Mouse (Mus musculus) stomach, embryonic 14.5 days (tissue): Measurements from ENCODE around the gene Tmem260. TPM values are rescaled to one million over a fixed set of nuclear protein-coding genes. Genes with fewer than 3 reads are reported as not detected.

Experiments
- ATAC-seq: fragments of 200-750 bp; cut with Nextera tagmentation; 2 replicates; pipeline ENCODE4 v1.8.0; 2017; ENCODE audit warnings: low read depth, moderate TSS enrichment; ENCODE audit not compliant: insufficient number of reproducible peaks, insufficient read depth, low FRiP score
- H3K27ac ChIP-seq: fragments of 300-500 bp; sonication (generic); 2 replicates; pipeline ENCODE4 v1.5.1; 2014; ENCODE audit warnings: mild to moderate bottlenecking, low read length, moderate library complexity, mixed read lengths
- H3K27me3 ChIP-seq: fragments of 300-500 bp; sonication (generic); 2 replicates; pipeline ENCODE4 v1.6.1; 2014; ENCODE audit warnings: low read length, control low read depth, mixed read lengths; ENCODE audit not compliant: control insufficient read depth, insufficient read depth
- H3K36me3 ChIP-seq: fragments of 300-500 bp; sonication (generic); 2 replicates; pipeline ENCODE4 v1.6.1; 2014; ENCODE audit warnings: mild to moderate bottlenecking, control low read depth, low read length, moderate library complexity, mixed read lengths; ENCODE audit not compliant: control insufficient read depth, insufficient read depth
- H3K4me1 ChIP-seq: fragments of 300-500 bp; sonication (generic); 2 replicates; pipeline ENCODE4 v1.6.1; 2014; ENCODE audit warnings: low read length, control low read depth, mixed read lengths; ENCODE audit not compliant: control insufficient read depth, insufficient read depth
- H3K4me2 ChIP-seq: fragments of 300-500 bp; sonication (generic); replicated peaks from 2 replicates; pipeline ENCODE4 v1.6.1; 2014; ENCODE audit warnings: low read depth, low read length, control low read depth
- H3K4me3 ChIP-seq: fragments of 300-500 bp; sonication (generic); 2 replicates; pipeline ENCODE4 v1.5.1; 2014; ENCODE audit warnings: low read depth, low read length, control low read depth
- H3K9ac ChIP-seq: fragments of 300-500 bp; sonication (generic); replicated peaks from 2 replicates; pipeline ENCODE4 v1.6.1; 2014; ENCODE audit warnings: low read depth, mild to moderate bottlenecking, control low read depth, low read length, moderate library complexity, mixed read lengths
- H3K9me3 ChIP-seq: fragments of 300-500 bp; sonication (generic); 2 replicates; pipeline ENCODE4 v1.6.1; 2016; ENCODE audit warnings: low read depth, low read length, control low read depth; ENCODE audit not compliant: control insufficient read depth
- WGBS: fragments of 180-500 bp; shearing (Covaris S2); extraction: QIAGEN DNeasy Blood & Tissue Kit; methylation state at CpG from one replicate; pipeline ENCODE4 v1.1.7; 2014; 5-methylcytosine and 5-hydroxymethylcytosine counted together
- polyA plus RNA-seq: library from polyadenylated mRNA; unstranded; fragments of >200 nt; fragmentation: Nextera tagmentation; extraction: Ambion mirVana; gene quantifications from 2 replicates; pipeline ENCODE4 v1.2.1, GENCODE M21; 2014

The Tmem260 gene
- polyA plus RNA-seq, 1 experiment from 2014 or later: 27.1 TPM

DNA sequence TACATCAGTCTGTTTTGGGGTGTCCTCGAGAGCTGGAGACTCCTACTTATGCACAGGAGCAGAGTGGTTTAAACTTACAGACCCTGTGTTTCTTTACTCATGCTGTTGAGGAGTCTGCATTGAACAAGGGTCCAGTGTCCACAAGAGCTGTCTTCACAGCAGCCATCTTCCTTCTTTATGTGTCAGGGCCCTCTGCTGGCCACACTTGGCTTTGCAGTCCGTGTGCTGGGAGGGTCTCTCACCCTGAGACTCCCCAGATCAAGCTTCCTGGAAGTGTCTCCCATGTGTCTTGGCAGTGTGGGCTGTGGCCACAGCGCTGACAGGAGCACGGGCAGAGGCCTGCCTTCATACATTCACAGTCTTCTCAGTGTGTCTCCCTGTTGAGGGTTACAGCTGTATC is 48.0 kb downstream of the Tmem260 start:
- H3K9me3 ChIP-seq: no peaks in the 10 kb centered on the region
- H3K27ac ChIP-seq: no peak overlapping the region
- WGBS: 22% methylated on average over 4 of the region's 4 CpGs
- no peaks in the 10 kb centered on the region for H3K4me1 ChIP-seq
- no peak overlapping the region for H3K4me3 ChIP-seq
- ATAC-seq: no peak
- H3K9ac ChIP-seq: no peak overlapping the region
- H3K27me3 ChIP-seq: no peaks in the 10 kb centered on the region
- H3K36me3 ChIP-seq: peaks cover 8% of the 10 kb centered on the region
- no peak overlapping the region for H3K4me2 ChIP-seq

DNA sequence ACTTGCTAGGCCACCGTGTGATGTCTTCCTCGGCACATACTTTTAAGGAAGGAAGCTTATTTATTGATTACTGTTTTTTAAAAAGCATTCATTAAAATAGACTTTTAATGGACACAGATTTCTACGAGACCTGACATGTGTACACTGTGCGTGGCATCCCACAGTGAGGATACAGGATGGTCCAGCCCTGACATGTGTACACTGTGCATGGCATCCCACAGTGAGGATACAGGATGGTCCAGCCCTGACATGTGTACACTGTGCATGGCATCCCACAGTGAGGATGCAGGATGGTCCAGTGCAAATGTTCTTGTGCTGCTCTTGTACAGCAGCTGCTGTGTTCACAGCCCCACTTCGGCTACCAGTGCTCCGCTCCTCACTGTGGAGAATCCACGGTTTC is 56.6 kb downstream of the Tmem260 start:
- no peaks in the 10 kb centered on the region for H3K27me3 ChIP-seq
- H3K9ac ChIP-seq: no peak overlapping the region
- no peaks in the 10 kb centered on the region for H3K9me3 ChIP-seq
- no peak overlapping the region for H3K4me3 ChIP-seq
- ATAC-seq: 0 out of 2 replicates have a peak, but pooled peaks have one; percentile 28
- no peak overlapping the region for H3K27ac ChIP-seq
- WGBS: 85% methylated on average over 7 of the region's 7 CpGs
- peaks cover 2% of the 10 kb centered on the region; the same call in 1 of the 2 replicates for H3K36me3 ChIP-seq
- H3K4me1 ChIP-seq: no peaks in the 10 kb centered on the region
- H3K4me2 ChIP-seq: no peak overlapping the region

DNA sequence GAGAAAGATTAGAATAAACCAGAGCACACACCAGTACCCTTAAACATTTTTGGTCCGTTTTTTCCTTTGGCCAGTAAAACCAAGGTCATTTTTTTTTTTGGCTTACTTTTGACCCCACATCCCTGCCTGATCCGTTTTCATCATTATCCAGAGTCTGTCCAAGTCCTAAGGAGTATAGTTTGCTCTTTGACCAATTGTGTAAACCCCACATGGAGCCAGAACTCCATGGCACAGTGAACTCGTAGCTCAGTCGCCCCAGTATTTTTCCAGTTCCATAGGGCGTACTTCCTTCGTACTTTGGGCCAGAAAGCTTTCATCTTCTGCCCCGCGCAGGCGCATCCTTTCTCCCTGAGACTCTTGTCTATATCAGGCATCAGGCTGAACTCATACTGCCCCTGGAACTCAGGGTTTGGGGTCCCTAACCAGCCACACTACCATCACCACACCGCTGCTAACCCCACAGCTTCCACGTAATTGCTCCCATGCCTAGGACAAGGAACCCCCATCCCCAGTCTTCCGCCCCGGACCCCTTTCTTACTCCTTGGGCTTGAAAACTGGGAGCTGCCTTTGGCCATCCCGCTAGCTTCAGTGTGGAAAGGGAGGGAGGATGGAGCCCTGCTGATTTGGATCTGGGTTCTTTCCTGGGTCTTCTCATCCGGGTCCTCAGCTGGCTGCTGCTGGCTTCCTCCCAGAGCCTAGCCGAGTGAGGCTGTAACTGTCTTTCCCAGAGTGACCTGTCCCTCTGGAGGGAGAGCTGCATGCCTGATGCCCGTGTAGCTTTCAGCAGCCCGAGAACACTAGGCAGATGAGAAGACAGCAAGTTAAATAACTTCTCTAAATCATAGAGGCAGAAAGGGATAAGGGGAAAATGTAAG is 58.0 kb downstream of the Tmem260 start:
- H3K4me1 ChIP-seq: no peaks in the 10 kb centered on the region
- H3K9me3 ChIP-seq: no peaks in the 10 kb centered on the region
- 50% methylated on average over 18 of the region's 18 CpGs for WGBS
- no peak overlapping the region for H3K9ac ChIP-seq
- H3K27ac ChIP-seq: no peak overlapping the region
- ATAC-seq: no peak
- no peaks in the 10 kb centered on the region for H3K36me3 ChIP-seq
- no peaks in the 10 kb centered on the region for H3K27me3 ChIP-seq
- no peak overlapping the region for H3K4me3 ChIP-seq
- H3K4me2 ChIP-seq: no peak overlapping the region

DNA sequence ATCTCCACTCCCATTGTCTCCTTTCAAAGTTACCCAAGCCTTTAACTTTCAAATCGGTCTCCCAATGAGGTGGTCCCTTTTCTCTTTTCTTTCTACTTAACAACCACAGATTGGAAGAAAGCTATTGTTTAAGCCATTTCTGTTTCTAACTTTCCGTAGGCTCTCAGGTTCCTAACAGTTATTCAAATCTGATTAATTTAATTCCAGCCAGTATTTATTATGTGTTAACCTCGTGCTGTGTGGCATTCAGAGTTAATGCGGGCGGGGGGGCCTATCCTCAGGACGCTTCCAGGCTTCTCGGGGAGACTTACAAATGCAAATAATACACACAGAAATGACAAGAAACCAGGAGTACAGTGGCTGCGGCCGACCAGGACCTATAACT is 58.6 kb downstream of the Tmem260 start:
- no peaks in the 10 kb centered on the region for H3K4me1 ChIP-seq
- ATAC-seq: no peak
- peaks cover 3% of the 10 kb centered on the region; the same call in 1 of the 2 replicates for H3K36me3 ChIP-seq
- 58% methylated on average over 9 of the region's 9 CpGs for WGBS
- no peak overlapping the region for H3K4me3 ChIP-seq
- no peaks in the 10 kb centered on the region for H3K9me3 ChIP-seq
- H3K27me3 ChIP-seq: no peaks in the 10 kb centered on the region
- no peak overlapping the region for H3K4me2 ChIP-seq
- H3K27ac ChIP-seq: no peak overlapping the region
- no peak overlapping the region for H3K9ac ChIP-seq

DNA sequence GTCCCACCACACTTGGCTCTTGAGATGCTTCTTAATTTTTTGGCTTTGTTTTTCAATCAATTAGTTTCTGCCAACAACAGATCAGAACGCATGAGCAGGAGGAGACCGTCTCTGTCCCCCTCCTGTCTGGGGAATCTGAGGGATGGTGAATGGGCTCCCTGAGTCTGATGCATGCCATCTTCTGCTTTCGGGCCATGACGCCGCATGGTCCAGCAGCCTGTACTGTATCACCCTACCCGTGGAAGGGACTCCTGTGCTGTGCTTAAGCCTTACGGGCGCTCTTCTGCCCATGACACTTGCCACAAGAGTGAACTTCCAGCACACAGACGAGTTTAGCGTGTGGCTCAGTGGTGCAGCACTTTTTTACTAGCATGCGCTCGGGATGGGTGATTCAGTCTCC is 59.7 kb downstream of the Tmem260 start:
- no peak for ATAC-seq
- no peaks in the 10 kb centered on the region for H3K27me3 ChIP-seq
- no peak overlapping the region for H3K4me3 ChIP-seq
- no peak overlapping the region for H3K27ac ChIP-seq
- H3K9me3 ChIP-seq: no peaks in the 10 kb centered on the region
- 94% methylated on average over 12 of the region's 12 CpGs for WGBS
- no peaks in the 10 kb centered on the region for H3K4me1 ChIP-seq
- H3K4me2 ChIP-seq: no peak overlapping the region
- H3K36me3 ChIP-seq: peaks cover 3% of the 10 kb centered on the region; the same call in 1 of the 2 replicates
- H3K9ac ChIP-seq: no peak overlapping the region

DNA sequence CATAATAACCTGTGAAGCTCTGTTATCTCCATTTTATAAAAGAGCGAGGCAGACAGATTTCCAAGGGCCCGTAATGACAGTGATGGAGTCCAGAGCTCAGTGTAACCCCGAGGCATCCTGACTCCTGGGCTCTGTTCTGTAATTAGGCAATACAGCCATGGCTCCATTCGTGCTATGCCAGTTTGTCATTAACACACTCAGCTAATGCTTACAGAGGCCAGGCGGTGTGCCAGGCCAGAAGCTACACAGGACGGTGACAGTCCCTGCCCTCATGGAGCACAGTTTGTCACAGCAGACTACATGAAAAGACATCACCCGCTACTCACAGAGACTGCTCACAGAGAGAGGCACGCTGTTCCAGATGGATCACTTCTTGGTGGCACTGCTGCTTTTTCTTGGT is 61.5 kb downstream of the Tmem260 start:
- H3K4me2 ChIP-seq: no peak overlapping the region
- H3K4me1 ChIP-seq: no peaks in the 10 kb centered on the region
- no peaks in the 10 kb centered on the region for H3K27me3 ChIP-seq
- no peaks in the 10 kb centered on the region for H3K9me3 ChIP-seq
- no peak for ATAC-seq
- no peak overlapping the region for H3K9ac ChIP-seq
- 68% methylated on average over 8 of the region's 8 CpGs for WGBS
- no peak overlapping the region for H3K27ac ChIP-seq
- H3K4me3 ChIP-seq: no peak overlapping the region
- peaks cover 7% of the 10 kb centered on the region; the same call in 1 of the 2 replicates for H3K36me3 ChIP-seq

DNA sequence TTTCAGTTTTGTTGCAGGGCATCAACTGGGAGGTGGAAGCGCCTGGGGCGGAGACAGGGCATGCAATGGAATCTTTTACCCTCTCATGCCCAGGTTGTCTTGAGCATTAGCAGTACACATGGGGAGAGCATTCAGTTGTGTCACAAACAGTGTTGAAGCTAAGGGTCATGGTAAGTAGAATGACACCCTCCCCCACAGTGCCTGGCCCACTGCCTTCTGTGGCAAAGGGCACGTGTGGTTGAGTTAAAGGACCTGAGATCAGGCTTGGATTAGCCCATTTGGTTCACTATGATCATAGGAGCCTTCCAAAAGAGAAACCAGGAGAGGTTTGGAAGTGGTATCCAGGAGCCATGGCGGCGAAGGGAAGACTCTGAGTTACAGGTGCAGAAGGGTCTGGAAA is 63.2 kb downstream of the Tmem260 start:
- Histone ChIP-seq H3K36me3 (peaks cover 7% of the 10 kb centered on the region; the same call in 1 of the 2 replicates), H3K27me3 (no peaks in the 10 kb centered on the region), H3K27ac (no peak overlapping the region), H3K4me1 (no peaks in the 10 kb centered on the region), H3K9me3 (no peaks in the 10 kb centered on the region), H3K4me2 (no peak overlapping the region), H3K9ac (no peak overlapping the region), H3K4me3 (no peak overlapping the region)
- no peak for ATAC-seq
- 93% methylated on average over 5 of the region's 5 CpGs for WGBS

DNA sequence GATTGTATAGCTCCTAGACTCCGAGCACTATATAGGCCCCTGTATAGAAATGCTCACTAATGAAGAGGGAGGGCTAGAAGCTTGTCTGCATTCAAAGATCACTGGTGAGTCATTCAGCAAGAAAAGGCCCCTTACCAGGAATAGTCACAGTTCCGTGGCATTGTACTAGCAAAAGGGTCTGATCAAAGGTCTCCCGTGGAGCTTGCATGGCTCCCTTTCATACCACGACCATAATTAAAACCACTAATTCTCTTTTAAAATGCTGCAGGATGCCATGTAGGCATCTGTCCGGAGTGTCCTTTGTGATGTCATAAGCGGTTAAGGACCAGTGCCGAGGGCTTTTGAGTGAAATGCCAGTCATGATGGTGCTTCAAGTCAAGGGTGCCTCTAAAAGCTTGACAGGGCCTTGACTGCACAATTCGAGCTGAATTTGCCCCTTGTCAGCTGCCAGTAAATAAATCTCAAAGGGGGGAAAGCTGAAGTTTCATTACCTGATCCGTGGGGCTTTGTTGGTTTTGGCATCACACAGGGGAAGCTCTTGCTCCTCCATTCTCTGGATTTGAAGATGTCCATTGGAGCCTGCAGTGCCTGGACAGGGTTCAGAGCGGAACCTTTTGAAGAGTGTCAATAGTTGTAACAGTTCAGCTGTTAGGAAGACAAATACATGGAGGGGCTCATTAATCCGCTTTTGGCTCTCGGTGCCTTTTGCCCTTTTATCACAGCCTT is 67.3 kb downstream of the Tmem260 start:
- Histone ChIP-seq H3K4me2 (no peak overlapping the region), H3K9ac (no peak overlapping the region), H3K9me3 (no peaks in the 10 kb centered on the region), H3K4me1 (no peaks in the 10 kb centered on the region), H3K4me3 (no peak overlapping the region), H3K36me3 (peaks cover 7% of the 10 kb centered on the region; the same call in 1 of the 2 replicates), H3K27ac (no peak overlapping the region), H3K27me3 (no peaks in the 10 kb centered on the region)
- 78% methylated on average over 12 of the region's 12 CpGs for WGBS
- no peak for ATAC-seq
